ENCODE assay signal across 11 mouse cellular contexts in the genomic region with DNA sequence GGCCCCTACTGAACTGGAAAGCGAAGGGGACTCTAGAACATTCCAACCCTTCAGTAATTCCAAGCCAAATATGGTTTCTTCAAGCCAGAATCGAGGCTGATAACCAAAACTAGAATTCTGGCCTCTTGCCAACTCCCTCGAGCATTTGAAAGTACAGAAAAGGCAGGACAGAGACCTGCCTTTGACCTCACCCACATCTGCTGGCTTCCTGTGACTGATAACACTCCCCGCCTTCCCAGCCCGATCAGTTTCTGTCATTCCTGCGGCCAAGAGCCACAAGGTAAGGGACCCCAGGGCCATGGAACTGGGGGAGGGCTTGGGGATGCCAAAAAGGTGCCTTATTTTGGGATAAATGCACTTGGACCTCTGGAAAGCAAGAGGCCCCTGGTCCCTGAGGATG. TPM values are rescaled to one million over a fixed set of nuclear protein-coding genes. Genes with fewer than 3 reads are reported as not detected.
DNase-seq lines count a peak whose midpoint lies in the region; ATAC-seq and TF ChIP-seq lines count a peak whose summit lies in the region.
"Had no signal": no experiment of that assay in that cellular context is flagged by ENCODE, and none has a peak within 500 bp of the region (broad histone marks: within the 10 kb centered on the region; RNA-seq: fewer than 3 reads in every experiment).

No protein-coding gene starts in this region.

- no peak for DNase-seq in layer of hippocampus, adult 2 months (ENCODE audit: low spot score in 2 of 2)
- DNase-seq in layer of hippocampus, postnatal 14 days (ENCODE audit: low spot score in 2 of 2), result no peak
- DNase-seq in c-Kit-positive CD71-positive TER-119-positive erythroid progenitor cells, embryonic 14.5 days (ENCODE audit: low spot score), result peak; percentile 98
- peak; percentile 44 to 51 for DNase-seq in heart, postnatal 10 days
- peak; percentile 68 to 82 for DNase-seq in spleen, postnatal 36 days (ENCODE audit: low spot score in 2 of 2)
- no peak for DNase-seq in left cerebral cortex, adult 11 months (ENCODE audit: low spot score)
- no peak for DNase-seq in cerebellum, postnatal 4 days (ENCODE audit: low spot score in 2 of 2)
- DNase-seq: kidney, postnatal 14 days; right cerebral cortex, adult 18-20 months had no signal

- WGBS in midbrain, embryonic 16.5 days, result 65% methylated on average over 6 of the region's 6 CpGs

- no peak for ATAC-seq in midbrain, embryonic 16.5 days

- H3K4me2 ChIP-seq in midbrain, embryonic 16.5 days (ENCODE audit: low read length), result no peak overlapping the region
- H3K4me2 ChIP-seq: embryonic facial prominence, embryonic 15.5 days had no signal

- 0 out of 2 replicates have a peak, but pooled peaks cover 2% of the 10 kb centered on the region for H3K36me3 ChIP-seq in midbrain, embryonic 16.5 days (ENCODE audit: control insufficient read depth, insufficient read depth, low read length)

- no peaks in the 10 kb centered on the region for H3K9me3 ChIP-seq in midbrain, embryonic 16.5 days (replicated peaks; ENCODE audit: control insufficient read depth, low read length, poor library complexity, severe bottlenecking)
- H3K9me3 ChIP-seq: embryonic facial prominence, embryonic 15.5 days had no signal

- H3K9ac ChIP-seq in midbrain, embryonic 16.5 days (ENCODE audit: low read depth, low read length), result no peak overlapping the region
- H3K9ac ChIP-seq: embryonic facial prominence, embryonic 15.5 days had no signal

- H3K27me3 ChIP-seq in midbrain, embryonic 16.5 days (ENCODE audit: control insufficient read depth, insufficient read depth, low read depth, low read length), result no peaks in the 10 kb centered on the region
- H3K27me3 ChIP-seq: embryonic facial prominence, embryonic 15.5 days had no signal

- intact Hi-C loops in heart, postnatal 10 days (cut with DNase I), result no loop called here

- no peak for TF ChIP-seq CTCF in layer of hippocampus, adult 2 months (conservative IDR thresholded peaks at IDR 0.05)

- H3K4me1 ChIP-seq in midbrain, embryonic 16.5 days (ENCODE audit: control insufficient read depth, insufficient read depth, low read length), result peaks cover 14% of the 10 kb centered on the region

- no peak overlapping the region for H3K4me3 ChIP-seq in layer of hippocampus, adult 2 months
- H3K4me3 ChIP-seq in midbrain, embryonic 16.5 days (ENCODE audit: low read depth, low read length), result no peak overlapping the region
- H3K4me3 ChIP-seq: embryonic facial prominence, embryonic 15.5 days had no signal

- 0 out of 2 replicates have a peak overlapping the region, but pooled peaks have one; percentile 36 for H3K27ac ChIP-seq in layer of hippocampus, adult 2 months
- no peak overlapping the region for H3K27ac ChIP-seq in midbrain, embryonic 16.5 days (ENCODE audit: low read length)
- H3K27ac ChIP-seq: embryonic facial prominence, embryonic 15.5 days had no signal

RNA-seq across cellular contexts. Expression of a gene that starts 2.7 kb away (rescaled TPM):
- total RNA-seq in layer of hippocampus, adult 2 months (2021), result 1 to 10 TPM; 2.8 to 3.8 TPM
- total RNA-seq in layer of hippocampus, postnatal 14 days (2021), result 1 to 10 TPM; 3.3 to 4.5 TPM
- total RNA-seq in heart, postnatal 10 days (2021), result under 1 TPM; 0.35 to 0.43 TPM
- 8.2 and 9.3 TPM in 2 replicates for polyA plus RNA-seq in midbrain, embryonic 16.5 days (2015; fragmentation: Nextera tagmentation; extraction: Ambion mirVana)

RNA-seq across cellular contexts. Expression of a gene that starts 36.8 kb away (rescaled TPM):
- total RNA-seq in layer of hippocampus, adult 2 months (2021), result 100 to 1,000 TPM in 1 of 2 experiments, 10 to 100 TPM in 1; 99.1 to 101 TPM
- 100 to 1,000 TPM in 1 of 2 experiments, 10 to 100 TPM in 1; 94.3 to 102 TPM for total RNA-seq in layer of hippocampus, postnatal 14 days (2021)
- total RNA-seq in heart, postnatal 10 days (2021), result 10 to 100 TPM; 10.3 to 10.6 TPM
- polyA plus RNA-seq in midbrain, embryonic 16.5 days (2015; fragmentation: Nextera tagmentation; extraction: Ambion mirVana), result 9.1 and 10.9 TPM in 2 replicates

RNA-seq across cellular contexts. Expression of a gene that starts 50.5 kb away (rescaled TPM):
- total RNA-seq in layer of hippocampus, adult 2 months (2021), result 1 to 10 TPM; 4.9 to 5.7 TPM
- total RNA-seq in layer of hippocampus, postnatal 14 days (2021), result 1 to 10 TPM; 4.7 to 5.0 TPM
- 1 to 10 TPM; 3.3 to 3.8 TPM for total RNA-seq in heart, postnatal 10 days (2021)
- polyA plus RNA-seq in midbrain, embryonic 16.5 days (2015; fragmentation: Nextera tagmentation; extraction: Ambion mirVana), result 0.98 and 1.2 TPM in 2 replicates

Comparison
In these comparisons a context has a peak if more than half of its experiments do, and no peak if none do; other contexts are left out.
1. DNase-seq: peak in c-Kit-positive CD71-positive TER-119-positive erythroid progenitor cells, embryonic 14.5 days (single experiment), heart, postnatal 10 days (2 of 2) and spleen, postnatal 36 days (2 of 2); none in layer of hippocampus, adult 2 months (0 of 2), layer of hippocampus, postnatal 14 days (0 of 2), left cerebral cortex, adult 11 months (single experiment) and cerebellum, postnatal 4 days (0 of 2).
2. RNA of a gene that starts 36.8 kb away (total RNA-seq): 94.3 to 102 TPM in layer of hippocampus, postnatal 14 days and 99.1 to 101 TPM in layer of hippocampus, adult 2 months; 10.3 to 10.6 TPM in heart, postnatal 10 days; every median in the first group is over 4 times any median in the second.